In genomic region chr2:152122896-152123295, GRCm38 (mm10) we compare ENCODE assay signal across 30 mouse cellular contexts. TPM values are rescaled to one million over a fixed set of nuclear protein-coding genes. Genes with fewer than 3 reads are reported as not detected.
DNase-seq lines count a peak whose midpoint lies in the region; ATAC-seq lines count a peak whose summit lies in the region.
"Had no signal": no experiment of that assay in that cellular context is flagged by ENCODE, and none has a peak within 500 bp of the region (broad histone marks: within the 10 kb centered on the region; RNA-seq: fewer than 3 reads in every experiment).

No protein-coding gene starts in this region.

- H3K4me1 ChIP-seq in liver, embryonic 12.5 days: peaks cover 39% of the 10 kb centered on the region
- H3K4me1 ChIP-seq: hindbrain, embryonic 15.5 days had no signal

- peak overlapping the region; percentile 45 for H3K4me2 ChIP-seq in liver, embryonic 12.5 days
- H3K4me2 ChIP-seq: embryonic facial prominence, embryonic 13.5 days; hindbrain, embryonic 15.5 days; neural tube, embryonic 13.5 days had no signal

- DNase-seq in spleen, postnatal 36 days (ENCODE audit: low spot score in 2 of 2): peak; percentile 25 to 49
- no peak for DNase-seq in spleen, postnatal 14 days (ENCODE audit: low spot score in 2 of 2)
- DNase-seq in c-Kit-positive CD71-positive TER-119-positive erythroid progenitor cells, embryonic 14.5 days (ENCODE audit: low spot score): peak; percentile 81
- no peak for DNase-seq in kidney, postnatal 14 days
- DNase-seq in thymus, postnatal 4 days: no peak
- DNase-seq in left cerebral cortex, postnatal 14 days (ENCODE audit: low spot score in 2 of 2): no peak
- DNase-seq: adrenal gland, postnatal 14 days; B cell, adult 2 months; cerebellum, adult 2 months; gastrocnemius, postnatal 10 days; heart, adult 18-20 months; heart, postnatal 4 days; kidney, postnatal 4 days; layer of hippocampus, adult 9-11 months; lung, adult 18-20 months; lung, postnatal 36 days; midbrain, embryonic 14.5 days; right cerebral cortex, postnatal 25 days; thymus, postnatal 36 days had no signal

- no peak overlapping the region for H3K9ac ChIP-seq in liver, embryonic 12.5 days
- H3K9ac ChIP-seq: embryonic facial prominence, embryonic 13.5 days; hindbrain, embryonic 15.5 days; neural tube, embryonic 13.5 days had no signal

- peak overlapping the region; percentile 70 for H3K27ac ChIP-seq in liver, embryonic 12.5 days
- H3K27ac ChIP-seq: embryonic facial prominence, embryonic 13.5 days; forebrain, embryonic 10.5 days; hindbrain, embryonic 15.5 days; left cerebral cortex, adult 2 months; limb, embryonic 10.5 days; neural tube, embryonic 13.5 days had no signal

- no peaks in the 10 kb centered on the region for H3K36me3 ChIP-seq in liver, embryonic 12.5 days
- H3K36me3 ChIP-seq: embryonic facial prominence, embryonic 13.5 days; forebrain, embryonic 10.5 days; hindbrain, embryonic 15.5 days; limb, embryonic 10.5 days; neural tube, embryonic 13.5 days had no signal

- no peaks in the 10 kb centered on the region for H3K9me3 ChIP-seq in liver, embryonic 12.5 days (replicated peaks)
- H3K9me3 ChIP-seq: embryonic facial prominence, embryonic 13.5 days; forebrain, embryonic 10.5 days; hindbrain, embryonic 15.5 days; limb, embryonic 10.5 days; neural tube, embryonic 13.5 days had no signal

- no peak overlapping the region for H3K4me3 ChIP-seq in liver, embryonic 12.5 days
- H3K4me3 ChIP-seq: embryonic facial prominence, embryonic 13.5 days; forebrain, embryonic 10.5 days; hindbrain, embryonic 15.5 days; left cerebral cortex, adult 2 months; limb, embryonic 10.5 days; neural tube, embryonic 13.5 days had no signal

- peaks cover 14% of the 10 kb centered on the region; the same call in 1 of the 2 replicates for H3K27me3 ChIP-seq in liver, embryonic 12.5 days (replicated peaks)
- H3K27me3 ChIP-seq: embryonic facial prominence, embryonic 13.5 days; hindbrain, embryonic 15.5 days; neural tube, embryonic 13.5 days had no signal

- WGBS in liver, embryonic 12.5 days (ENCODE audit: insufficient replicate concordance): 13% methylated on average over 9 of the region's 9 CpGs

- peak; percentile 99 for ATAC-seq in liver, embryonic 12.5 days
- peak; percentile 99 for ATAC-seq in megakaryocyte-erythroid progenitor cell, adult 5-6 weeks (replicated peaks; ENCODE audit: low FRiP score, low TSS enrichment, poor library complexity, severe bottlenecking)
- ATAC-seq: intestine, embryonic 16.5 days had no signal

- intact Hi-C loops in left cerebral cortex, postnatal 14 days (cut with DNase I): no loop called here

RNA-seq across cellular contexts. Expression of gene Srxn1, which starts 17.6 kb away (rescaled TPM):
- 23.1 and 27.2 TPM in 2 replicates for polyA plus RNA-seq in liver, embryonic 12.5 days (2016; fragmentation: Nextera tagmentation; extraction: Ambion mirVana)
- total RNA-seq in megakaryocyte-erythroid progenitor cell, adult 5-6 weeks (2014; fragmentation: Nextera tagmentation): 2.2 and 2.6 TPM in 2 replicates
- total RNA-seq in megakaryocyte-erythroid progenitor cell, adult 5-6 weeks (2017): 5.8 and 14.0 TPM in 2 replicates
- 10 to 100 TPM; 58.4 to 62.4 TPM for total RNA-seq in left cerebral cortex, postnatal 14 days (2021)

RNA-seq across cellular contexts. Expression of gene Tcf15, which starts 20.5 kb away (rescaled TPM):
- 0.42 and 0.94 TPM in 2 replicates for polyA plus RNA-seq in liver, embryonic 12.5 days (2016; fragmentation: Nextera tagmentation; extraction: Ambion mirVana)
- total RNA-seq in megakaryocyte-erythroid progenitor cell, adult 5-6 weeks (2014; fragmentation: Nextera tagmentation): 1.0 TPM in 1 of 2 replicates, not detected in the other
- total RNA-seq in megakaryocyte-erythroid progenitor cell, adult 5-6 weeks (2017): 2.1 and 4.3 TPM in 2 replicates
- total RNA-seq in left cerebral cortex, postnatal 14 days (2021): 1 to 10 TPM in 1 of 2 experiments, under 1 TPM in 1; 0.75 to 1.2 TPM

RNA-seq across cellular contexts. Expression of gene Scrt2, which starts 41.6 kb away (rescaled TPM):
- polyA plus RNA-seq in liver, embryonic 12.5 days (2016; fragmentation: Nextera tagmentation; extraction: Ambion mirVana): not detected in 2 replicates
- not detected in 2 replicates for total RNA-seq in megakaryocyte-erythroid progenitor cell, adult 5-6 weeks (2014; fragmentation: Nextera tagmentation)
- not detected in 2 replicates for total RNA-seq in megakaryocyte-erythroid progenitor cell, adult 5-6 weeks (2017)
- total RNA-seq in left cerebral cortex, postnatal 14 days (2021): 1 to 10 TPM; 9.0 to 9.1 TPM
- total RNA-seq: gastrocnemius, postnatal 10 days; heart, adult 18-20 months; heart, postnatal 4 days had no signal
- polyA plus RNA-seq: heart, embryonic 14.5 days; intestine, embryonic 16.5 days; kidney, embryonic 14.5 days; limb, embryonic 10.5 days had no signal

Comparison
In these comparisons a context has a peak if more than half of its experiments do, and no peak if none do; other contexts are left out.
1. DNase-seq: peak in spleen, postnatal 36 days (2 of 2) and c-Kit-positive CD71-positive TER-119-positive erythroid progenitor cells, embryonic 14.5 days (single experiment); none in spleen, postnatal 14 days (0 of 2), kidney, postnatal 14 days (single experiment), thymus, postnatal 4 days (single experiment) and left cerebral cortex, postnatal 14 days (0 of 2).
2. RNA of gene Scrt2, which starts 41.6 kb away (total RNA-seq): 9.0 to 9.1 TPM in left cerebral cortex, postnatal 14 days; not detected in megakaryocyte-erythroid progenitor cell, adult 5-6 weeks; every median in the first group is over 4 times any median in the second.